Mouse (Mus musculus): ENCODE data around the gene Pxdn.

DNA sequence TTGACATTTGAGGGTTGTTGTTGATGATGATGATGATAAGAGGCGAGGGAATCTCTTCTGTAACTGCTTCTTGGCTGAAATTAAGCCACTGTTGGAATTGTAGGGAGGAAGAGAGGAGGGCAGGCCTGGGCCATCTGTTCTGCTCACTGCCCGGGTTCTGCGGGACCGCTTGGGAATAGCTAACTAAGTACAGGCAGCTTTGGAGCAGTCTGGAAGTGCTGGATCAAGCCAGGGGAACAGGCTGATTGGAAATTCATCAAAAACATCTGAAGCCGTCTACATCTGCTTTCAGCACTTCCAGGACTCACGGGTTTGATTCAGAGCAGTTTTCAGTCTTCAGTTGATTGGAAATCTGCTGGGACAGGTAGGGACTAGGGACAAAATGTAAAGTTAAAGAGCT lies 120.6 kb downstream of the Pxdn start:
- no peak for TF ChIP-seq CTCF (IDR thresholded peaks at IDR 0.05; ENCODE audit: low read depth)
- no peak for TF ChIP-seq EP300 (IDR thresholded peaks at IDR 0.05; ENCODE audit: low read depth)

Measured in liver, embryonic 14.5 days (tissue).